Mouse (Mus musculus) telencephalon, adult 2 months (tissue): Measurements from ENCODE around the gene Stk38l.
"Not testable (repeated sequence)": the region's sequence is repeated elsewhere in the genome, so short reads cannot be mapped to it uniquely, and the experiment has no call there.

Source experiments
- DNase-seq: peaks from one replicate; pipeline ENCODE4 v3.0.0-alpha.2; 2011; ENCODE audit warnings: low read depth, low spot score

The Stk38l gene

GRCm38 (mm10) chr6:146733554-146733953, 8.8 kb downstream of the Stk38l start:
- DNase-seq: no peak

- DNase-seq: no peak
Measured at GRCm38 (mm10) chr6:146738889-146739288, 14.1 kb downstream of the Stk38l start.

GRCm38 (mm10) chr6:146740724-146741123, 15.9 kb downstream of the Stk38l start:
- DNase-seq: no peak

GRCm38 (mm10) chr6:146741986-146742635, 17.3 kb downstream of the Stk38l start:
- no peak for DNase-seq

- DNase-seq: not testable (repeated sequence)
Measured at GRCm38 (mm10) chr6:146744266-146744665, 19.5 kb downstream of the Stk38l start.

- DNase-seq: no peak
Measured at GRCm38 (mm10) chr6:146745180-146745579, 20.4 kb downstream of the Stk38l start.

- DNase-seq: no peak
Measured at GRCm38 (mm10) chr6:146746577-146746976, 21.8 kb downstream of the Stk38l start.

GRCm38 (mm10) chr6:146747057-146747456, 22.3 kb downstream of the Stk38l start:
- no peak for DNase-seq

GRCm38 (mm10) chr6:146748271-146748670, 23.5 kb downstream of the Stk38l start:
- no peak for DNase-seq

GRCm38 (mm10) chr6:146751671-146752070, 26.9 kb downstream of the Stk38l start:
- no peak for DNase-seq

- no peak for DNase-seq
Measured at GRCm38 (mm10) chr6:146752178-146752577, 27.4 kb downstream of the Stk38l start.

- DNase-seq: no peak
Measured at GRCm38 (mm10) chr6:146752612-146753011, 27.8 kb downstream of the Stk38l start.

GRCm38 (mm10) chr6:146753560-146754160, 28.9 kb downstream of the Stk38l start:
- no peak for DNase-seq

GRCm38 (mm10) chr6:146755136-146755535, 30.3 kb downstream of the Stk38l start:
- no peak for DNase-seq

GRCm38 (mm10) chr6:146755679-146756078, 30.9 kb downstream of the Stk38l start:
- DNase-seq: no peak

- DNase-seq: no peak
Measured at GRCm38 (mm10) chr6:146759027-146759426, 34.2 kb downstream of the Stk38l start.

GRCm38 (mm10) chr6:146760022-146760421, 35.2 kb downstream of the Stk38l start:
- no peak for DNase-seq

- DNase-seq: no peak
Measured at GRCm38 (mm10) chr6:146760736-146761135, 35.9 kb downstream of the Stk38l start.

- DNase-seq: no peak
Measured at GRCm38 (mm10) chr6:146762264-146762898, 37.6 kb downstream of the Stk38l start.

GRCm38 (mm10) chr6:146764593-146764992, 39.8 kb downstream of the Stk38l start:
- no peak for DNase-seq

GRCm38 (mm10) chr6:146765270-146765669, 40.5 kb downstream of the Stk38l start:
- DNase-seq: no peak

- no peak for DNase-seq
Measured at GRCm38 (mm10) chr6:146768813-146769404, 44.1 kb downstream of the Stk38l start.
